Mouse (Mus musculus) myocyte (in vitro differentiated cells): ENCODE measurements at regions not wholly inside any gene's neighbourhood (a gene's known extent, or its start where the extent isn't known, plus 50 kb on each side); places are given as distances from the start of the nearest gene placed in this dataset.

Source experiments
- H3K27me3 ChIP-seq: one replicate; pipeline ENCODE4 v1.6.1; 2011; ENCODE audit not compliant: control insufficient read depth, insufficient read depth, insufficient read length
- H3K36me3 ChIP-seq: one replicate; pipeline ENCODE4 v1.6.1; 2011; ENCODE audit not compliant: control insufficient read depth, insufficient read depth
- H3K4me2 ChIP-seq: one replicate; pipeline ENCODE4 v1.6.1; 2011; ENCODE audit warnings: low read depth, control low read depth
- H3K4me3 ChIP-seq: one replicate; pipeline ENCODE4 v1.5.1; 2011; ENCODE audit warnings: mild to moderate bottlenecking, control low read depth, moderate library complexity
- H3K79me2 ChIP-seq: one replicate; pipeline ENCODE4 v1.6.1; 2011; ENCODE audit not compliant: control insufficient read depth, insufficient read depth
- H3ac ChIP-seq: one replicate; pipeline ENCODE4 v1.6.1; 2011; ENCODE audit not compliant: control insufficient read depth, insufficient read length
- CEBPB ChIP-seq: IDR thresholded peaks from 2 replicates; pipeline ENCODE4 v1.6.1; 2011; ENCODE audit warnings: mild to moderate bottlenecking, moderate library complexity; ENCODE audit not compliant: poor library complexity, insufficient read depth, severe bottlenecking
- E2F4 ChIP-seq: IDR thresholded peaks from one replicate; pipeline ENCODE4 v1.6.1; 2011; ENCODE audit warnings: mild to moderate bottlenecking, control low read depth, moderate library complexity; ENCODE audit not compliant: insufficient read depth
- MAX ChIP-seq: IDR thresholded peaks from one replicate; pipeline ENCODE4 v1.6.1; 2011; ENCODE audit warnings: low read depth, mild to moderate bottlenecking, control low read depth
- MYOD1 ChIP-seq, 3 experiments: IDR thresholded peaks; one replicate each; pipeline ENCODE4 v1.6.1; 2011; ENCODE audit warnings: control low read depth in 2 of 3, low read depth in 2 of 3, mild to moderate bottlenecking in 2 of 3, moderate library complexity in 1 of 3; ENCODE audit not compliant: insufficient read length in 2 of 3, control insufficient read depth in 1 of 3
- MYOG ChIP-seq, 3 experiments: IDR thresholded peaks; one replicate each; pipeline ENCODE4 v1.6.1; 2011; ENCODE audit warnings: control low read depth in 2 of 3, low read depth in 2 of 3, mild to moderate bottlenecking in 2 of 3; ENCODE audit not compliant: insufficient read length in 2 of 3, control insufficient read depth in 1 of 3, insufficient read depth in 1 of 3
- POLR2A ChIP-seq: IDR thresholded peaks from one replicate; pipeline ENCODE4 v1.6.1; 2011; ENCODE audit warnings: low read depth, mild to moderate bottlenecking, control low read depth, moderate library complexity; ENCODE audit not compliant: insufficient read length
- POLR2AphosphoS2 ChIP-seq: IDR thresholded peaks from one replicate; pipeline ENCODE4 v1.6.1; 2011; ENCODE audit warnings: low read depth, control low read depth; ENCODE audit not compliant: insufficient read length
- REST ChIP-seq: IDR thresholded peaks from one replicate; pipeline ENCODE4 v1.6.1; 2011; ENCODE audit warnings: mild to moderate bottlenecking, control low read depth, moderate library complexity; ENCODE audit not compliant: insufficient read depth, insufficient read length
- SRF ChIP-seq: IDR thresholded peaks from one replicate; pipeline ENCODE4 v1.6.1; 2011; ENCODE audit warnings: low read depth; ENCODE audit not compliant: control insufficient read depth, insufficient read length
- TCF12 ChIP-seq: IDR thresholded peaks from one replicate; pipeline ENCODE4 v1.6.1; 2011; ENCODE audit warnings: mild to moderate bottlenecking, control low read depth; ENCODE audit not compliant: poor library complexity, insufficient read depth, severe bottlenecking
- TCF3 ChIP-seq: IDR thresholded peaks from one replicate; pipeline ENCODE4 v1.6.1; 2011; ENCODE audit warnings: low read depth, control low read depth; ENCODE audit not compliant: insufficient read length
- USF1 ChIP-seq: IDR thresholded peaks from one replicate; pipeline ENCODE4 v1.6.1; 2011; ENCODE audit warnings: low read depth, mild to moderate bottlenecking, control low read depth, moderate library complexity

GRCm38 (mm10) chr12:25197757-25198156 lies 100.8 kb upstream of the Id2 start:
- H3ac ChIP-seq = no peak overlapping the region
- no peaks in the 10 kb centered on the region for H3K36me3 ChIP-seq
- H3K79me2 ChIP-seq = no peaks in the 10 kb centered on the region
- no peak overlapping the region for H3K4me3 ChIP-seq
- TF ChIP-seq REST = no peak
- no peak for TF ChIP-seq TCF3
- no peak for TF ChIP-seq E2F4
- TF ChIP-seq USF1 = no peak
- TF ChIP-seq MYOD1 (IDR thresholded peaks at IDR 0.05; ENCODE audit: control insufficient read depth in 1 of 3, insufficient read length in 2 of 3, low read depth in 2 of 3) = no peak
- TF ChIP-seq CEBPB = no peak
- no peak for TF ChIP-seq TCF12
- TF ChIP-seq MYOG (IDR thresholded peaks at IDR 0.05; ENCODE audit: control insufficient read depth in 1 of 3, insufficient read depth in 1 of 3, insufficient read length in 2 of 3, low read depth in 2 of 3) = no peak
- H3K27me3 ChIP-seq = no peaks in the 10 kb centered on the region
- no peak overlapping the region for H3K4me2 ChIP-seq

- no peak overlapping the region for H3ac ChIP-seq
- no peak overlapping the region for H3K4me2 ChIP-seq
- no peaks in the 10 kb centered on the region for H3K79me2 ChIP-seq
- H3K36me3 ChIP-seq = no peaks in the 10 kb centered on the region
- no peak overlapping the region for H3K4me3 ChIP-seq
- H3K27me3 ChIP-seq = no peaks in the 10 kb centered on the region
- TF ChIP-seq TCF12 = no peak
- TF ChIP-seq MYOD1 (IDR thresholded peaks at IDR 0.05; ENCODE audit: control insufficient read depth in 1 of 3, insufficient read length in 2 of 3, low read depth in 2 of 3) = no peak
- TF ChIP-seq POLR2AphosphoS2 = no peak
Observed at GRCm38 (mm10) chr12:25196022-25196421, 99.1 kb upstream of the Id2 start.

GRCm38 (mm10) chr12:25192216-25192615 lies 95.3 kb upstream of the Id2 start:
- Histone ChIP-seq H3K36me3 (no peaks in the 10 kb centered on the region), H3K4me3 (no peak overlapping the region), H3K79me2 (no peaks in the 10 kb centered on the region), H3ac (no peak overlapping the region), H3K4me2 (no peak overlapping the region), H3K27me3 (no peaks in the 10 kb centered on the region)
- TF ChIP-seq E2F4 = no peak
- no peak for TF ChIP-seq MYOD1 (IDR thresholded peaks at IDR 0.05; ENCODE audit: control insufficient read depth in 1 of 3, insufficient read length in 2 of 3, low read depth in 2 of 3)
- no peak for TF ChIP-seq TCF12
- TF ChIP-seq POLR2A = no peak
- TF ChIP-seq CEBPB = no peak
- no peak for TF ChIP-seq SRF
- TF ChIP-seq TCF3 = no peak
- TF ChIP-seq MAX = no peak
- TF ChIP-seq USF1 = no peak
- no peak for TF ChIP-seq REST
- no peak for TF ChIP-seq POLR2AphosphoS2
- no peak for TF ChIP-seq MYOG (IDR thresholded peaks at IDR 0.05; ENCODE audit: control insufficient read depth in 1 of 3, insufficient read depth in 1 of 3, insufficient read length in 2 of 3, low read depth in 2 of 3)

- no peaks in the 10 kb centered on the region for H3K27me3 ChIP-seq
- no peaks in the 10 kb centered on the region for H3K79me2 ChIP-seq
- no peak for TF ChIP-seq USF1
- TF ChIP-seq TCF12 = peak; percentile 48
- TF ChIP-seq POLR2A = no peak
- TF ChIP-seq E2F4 = no peak
- no peak for TF ChIP-seq POLR2AphosphoS2
- TF ChIP-seq MYOD1 (IDR thresholded peaks at IDR 0.05; ENCODE audit: control insufficient read depth in 1 of 3, insufficient read length in 2 of 3, low read depth in 2 of 3) = peak; percentile 47 to 86 (median 84)
- no peak for TF ChIP-seq REST
- TF ChIP-seq MAX = peak; percentile 9
- peak in 1 of 3 experiments; percentile 76 for TF ChIP-seq MYOG (IDR thresholded peaks at IDR 0.05; ENCODE audit: control insufficient read depth in 1 of 3, insufficient read depth in 1 of 3, insufficient read length in 2 of 3, low read depth in 2 of 3)
- TF ChIP-seq SRF = no peak
- TF ChIP-seq CEBPB = no peak
- TF ChIP-seq TCF3 = peak; percentile 26
- no peak overlapping the region for H3K4me3 ChIP-seq
- peak overlapping the region; percentile 54 for H3K4me2 ChIP-seq
- H3ac ChIP-seq = no peak overlapping the region
- H3K36me3 ChIP-seq = no peaks in the 10 kb centered on the region
Observed at GRCm38 (mm10) chr12:25190360-25190759, 93.4 kb upstream of the Id2 start.

GRCm38 (mm10) chr12:25189174-25189761 lies 92.3 kb upstream of the Id2 start:
- H3K79me2 ChIP-seq = no peaks in the 10 kb centered on the region
- no peak overlapping the region for H3ac ChIP-seq
- no peak for TF ChIP-seq POLR2A
- TF ChIP-seq TCF3 = peak; percentile 46
- peak; percentile 3 to 93 (median 93) for TF ChIP-seq MYOD1 (IDR thresholded peaks at IDR 0.05; ENCODE audit: control insufficient read depth in 1 of 3, insufficient read length in 2 of 3, low read depth in 2 of 3)
- TF ChIP-seq MYOG (IDR thresholded peaks at IDR 0.05; ENCODE audit: control insufficient read depth in 1 of 3, insufficient read depth in 1 of 3, insufficient read length in 2 of 3, low read depth in 2 of 3) = peak in 2 of 3 experiments; percentile 64 to 85
- peak; percentile 61 for TF ChIP-seq TCF12
- TF ChIP-seq USF1 = no peak
- no peak for TF ChIP-seq CEBPB
- TF ChIP-seq POLR2AphosphoS2 = no peak
- no peak for TF ChIP-seq MAX
- TF ChIP-seq SRF = no peak
- no peak for TF ChIP-seq E2F4
- TF ChIP-seq REST = no peak

More at GRCm38 (mm10) chr12:25189174-25189761, 92.3 kb upstream of the Id2 start:
- Histone ChIP-seq H3K4me2 (peak overlapping the region; percentile 54), H3K36me3 (no peaks in the 10 kb centered on the region), H3K4me3 (no peak overlapping the region), H3K27me3 (no peaks in the 10 kb centered on the region)
